Mouse (Mus musculus): ENCODE measurements at regions not wholly inside any gene's neighbourhood (a gene's known extent, or its start where the extent isn't known, plus 50 kb on each side); places are given as distances from the start of the nearest gene placed in this dataset.
A peak's percentile ranks its signal among the peaks of the same experiment; 100 is the strongest.
"Not testable (repeated sequence)": the region's sequence is repeated elsewhere in the genome, so short reads cannot be mapped to it uniquely, and the experiment has no call there.

- no peak for DNase-seq (ENCODE audit: low spot score in 2 of 2)
Measured at GRCm38 (mm10) chr13:6855199-6856148, 206.9 kb upstream of the Pfkp start.

GRCm38 (mm10) chr13:6837446-6837845, 188.9 kb upstream of the Pfkp start:
- no peak for DNase-seq (ENCODE audit: low spot score in 2 of 2)

- DNase-seq (ENCODE audit: low spot score in 2 of 2) = no peak
Measured at GRCm38 (mm10) chr13:6837075-6837422, 188.5 kb upstream of the Pfkp start.

GRCm38 (mm10) chr13:6836351-6837074, 187.9 kb upstream of the Pfkp start:
- peak; percentile 58 to 89 for DNase-seq (ENCODE audit: low spot score in 2 of 2)

GRCm38 (mm10) chr13:6829882-6830281, 181.3 kb upstream of the Pfkp start:
- no peak for DNase-seq (ENCODE audit: low spot score in 2 of 2)

GRCm38 (mm10) chr13:6829346-6829745, 180.8 kb upstream of the Pfkp start:
- DNase-seq (ENCODE audit: low spot score in 2 of 2) = no peak

GRCm38 (mm10) chr13:6828601-6829330, 180.2 kb upstream of the Pfkp start:
- not testable (repeated sequence) for DNase-seq (ENCODE audit: low spot score in 2 of 2)

- no peak for DNase-seq (ENCODE audit: low spot score in 2 of 2)
Measured at GRCm38 (mm10) chr13:6802243-6803157, 153.9 kb upstream of the Pfkp start.

- no peak for DNase-seq (ENCODE audit: low spot score in 2 of 2)
Measured at GRCm38 (mm10) chr13:6767936-6768588, 119.5 kb upstream of the Pfkp start.

- peak in 1 of 2 experiments; percentile 51 for DNase-seq (ENCODE audit: low spot score in 2 of 2)
Measured at GRCm38 (mm10) chr13:6757151-6757550, 108.6 kb upstream of the Pfkp start.

- no peak for DNase-seq (ENCODE audit: low spot score in 2 of 2)
Measured at GRCm38 (mm10) chr13:6751599-6751998, 103.0 kb upstream of the Pfkp start.

GRCm38 (mm10) chr13:6751149-6751548, 102.6 kb upstream of the Pfkp start:
- DNase-seq (ENCODE audit: low spot score in 2 of 2) = no peak

GRCm38 (mm10) chr13:6741916-6742315, 93.3 kb upstream of the Pfkp start:
- peak in 1 of 2 experiments; percentile 18 for DNase-seq (ENCODE audit: low spot score in 2 of 2)

- no peak for DNase-seq (ENCODE audit: low spot score in 2 of 2)
Measured at GRCm38 (mm10) chr13:6736984-6737566, 88.5 kb upstream of the Pfkp start.

Data from layer of hippocampus, adult 18-20 months (tissue).